Mouse (Mus musculus): ENCODE results near the gene Usp11.

DNA sequence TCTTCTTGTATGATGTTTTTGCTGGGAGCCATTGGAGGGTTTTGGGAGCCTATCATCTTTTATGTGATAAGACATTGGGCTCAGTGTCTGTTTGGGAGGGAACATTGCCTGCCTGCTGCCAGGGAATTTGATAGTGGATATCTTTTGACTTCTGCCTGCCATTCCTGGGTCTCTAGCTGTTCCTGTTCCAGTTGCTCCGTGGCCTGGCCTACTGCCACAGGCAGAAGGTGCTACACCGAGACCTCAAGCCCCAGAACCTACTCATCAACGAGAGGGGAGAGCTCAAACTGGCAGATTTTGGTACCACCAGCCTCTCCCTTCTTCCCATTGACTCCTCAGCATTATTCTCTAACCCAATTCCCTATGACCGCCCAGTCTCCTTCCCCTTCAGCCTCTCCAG is 7.9 kb upstream of the Usp11 start:
- TF ChIP-seq CTCF (IDR thresholded peaks at IDR 0.05; ENCODE audit: low read depth, low read length) (no peak), POLR2A (IDR thresholded peaks at IDR 0.05; ENCODE audit: extremely low read depth, insufficient read depth, low read length) (no peak)

Measured in liver, adult 2 months (tissue).